Mouse (Mus musculus) embryonic facial prominence, embryonic 14.5 days (tissue): ENCODE results near the gene Zscan10. TPM values are rescaled to one million over a fixed set of nuclear protein-coding genes. Genes with fewer than 3 reads are reported as not detected.
A peak's percentile ranks its signal among the peaks of the same experiment; 100 is the strongest.

Source experiments
- ATAC-seq: fragments of 200-750 bp; cut with Nextera tagmentation; 2 replicates; pipeline ENCODE4 v1.8.0; 2017; ENCODE audit warnings: low read depth, moderate number of reproducible peaks, moderate TSS enrichment
- DNase-seq: peaks from one replicate; pipeline ENCODE4 v3.0.0-alpha.2; 2015; ENCODE audit warnings: low spot score
- H3K27ac ChIP-seq: fragments of 300-500 bp; sonication (generic); replicated peaks from 2 replicates; pipeline ENCODE4 v1.5.1; 2014; ENCODE audit warnings: low read depth, mild to moderate bottlenecking, low read length, moderate library complexity
- H3K27me3 ChIP-seq: fragments of 300-500 bp; sonication (generic); replicated peaks from 2 replicates; pipeline ENCODE4 v1.6.1; 2014; ENCODE audit warnings: low read length; ENCODE audit not compliant: control insufficient read depth, insufficient read depth
- H3K36me3 ChIP-seq: fragments of 300-500 bp; sonication (generic); 2 replicates; pipeline ENCODE4 v1.6.1; 2014; ENCODE audit warnings: low read length, mixed read lengths; ENCODE audit not compliant: control insufficient read depth, insufficient read depth
- H3K4me1 ChIP-seq: fragments of 300-500 bp; sonication (generic); 2 replicates; pipeline ENCODE4 v1.6.1; 2014; ENCODE audit warnings: antibody characterized with exemption, low read length; ENCODE audit not compliant: control insufficient read depth, insufficient read depth
- H3K4me2 ChIP-seq: fragments of 300-500 bp; sonication (generic); 2 replicates; pipeline ENCODE4 v1.6.1; 2014; ENCODE audit warnings: low read depth, mild to moderate bottlenecking, low read length, moderate library complexity, mixed read lengths
- H3K4me3 ChIP-seq: fragments of 300-500 bp; sonication (generic); 2 replicates; pipeline ENCODE4 v1.5.1; 2014; ENCODE audit warnings: low read depth, mild to moderate bottlenecking, low read length
- H3K9ac ChIP-seq: fragments of 300-500 bp; sonication (generic); 2 replicates; pipeline ENCODE4 v1.6.1; 2014; ENCODE audit warnings: low read depth, mild to moderate bottlenecking, low read length, moderate library complexity, mixed read lengths
- H3K9me3 ChIP-seq: fragments of 300-500 bp; sonication (generic); 2 replicates; pipeline ENCODE4 v1.6.1; 2016; ENCODE audit warnings: low read length; ENCODE audit not compliant: control insufficient read depth
- WGBS: fragments of 180-500 bp; shearing (Covaris S2); extraction: QIAGEN DNeasy Blood & Tissue Kit; methylation state at CpG from one replicate; pipeline ENCODE4 v1.1.7; 2014; 5-methylcytosine and 5-hydroxymethylcytosine counted together
- polyA plus RNA-seq: library from polyadenylated mRNA; unstranded; fragments of >200 nt; fragmentation: Nextera tagmentation; extraction: Ambion mirVana; gene quantifications from 2 replicates; pipeline ENCODE4 v1.2.1, GENCODE M21; 2014

The Zscan10 gene
- polyA plus RNA-seq, 1 experiment from 2014 or later = 0.14 TPM

DNA sequence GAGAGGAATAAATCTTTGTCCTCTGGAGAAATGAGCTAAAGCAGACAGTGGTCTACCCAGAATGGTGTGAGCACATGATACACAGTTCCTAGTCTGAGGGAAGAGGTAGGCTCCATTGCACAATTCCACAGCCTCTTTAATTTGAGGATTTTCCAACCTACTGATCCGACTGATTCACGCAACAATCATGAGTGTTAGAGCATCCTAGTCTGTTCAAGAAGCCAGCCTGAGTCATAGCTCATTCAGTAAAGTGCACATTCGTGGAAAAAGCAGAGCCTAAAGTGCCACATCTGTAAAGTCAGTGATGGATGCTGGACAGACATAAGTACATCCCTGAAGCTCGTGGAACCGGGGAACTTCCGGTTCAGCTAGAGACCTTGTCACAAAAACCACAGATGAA lies 50.7 kb downstream of the Zscan10 start:
- H3K9me3 ChIP-seq = no peaks in the 10 kb centered on the region

GRCm38 (mm10) chr17:23653324-23653723 lies 52.7 kb downstream of the Zscan10 start:
- Histone ChIP-seq H3K36me3 (no peaks in the 10 kb centered on the region), H3K9ac (no peak overlapping the region), H3K4me2 (no peak overlapping the region), H3K4me3 (no peak overlapping the region), H3K4me1 (no peaks in the 10 kb centered on the region), H3K27ac (no peak overlapping the region), H3K9me3 (no peaks in the 10 kb centered on the region), H3K27me3 (no peaks in the 10 kb centered on the region)
- ATAC-seq = no peak
- peak; percentile 7 for DNase-seq
- WGBS = 66% methylated on average over 2 of the region's 2 CpGs

More for the DNA sequence above, 50.7 kb downstream of the Zscan10 start:
- Histone ChIP-seq H3K4me2 (no peak overlapping the region), H3K27ac (no peak overlapping the region), H3K4me3 (no peak overlapping the region), H3K27me3 (peaks cover 8% of the 10 kb centered on the region; the same call in 1 of the 2 replicates), H3K4me1 (no peaks in the 10 kb centered on the region), H3K36me3 (no peaks in the 10 kb centered on the region), H3K9ac (no peak overlapping the region)
- DNase-seq (no peak), ATAC-seq (no peak)
- 76% methylated on average over 6 of the region's 6 CpGs for WGBS

DNA sequence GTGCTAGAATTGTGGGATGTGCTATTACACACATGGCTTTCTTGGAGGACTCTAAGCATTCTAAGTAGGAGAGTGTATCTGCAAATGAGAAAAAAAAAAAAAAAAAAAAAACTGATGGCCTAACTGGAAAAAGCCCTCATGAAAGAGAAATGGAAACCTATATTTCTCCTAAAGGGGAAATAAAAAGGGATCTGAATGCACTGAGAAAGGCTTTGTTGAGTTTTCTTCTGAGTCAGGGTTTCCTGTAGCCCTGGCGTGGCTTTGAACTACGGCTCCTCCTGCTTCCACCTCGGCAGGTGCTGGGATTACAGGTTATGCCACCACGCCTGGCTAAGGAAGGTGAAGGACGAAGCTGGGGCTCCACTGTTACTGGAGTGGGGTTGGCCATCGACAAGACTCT lies 53.3 kb downstream of the Zscan10 start:
- no peak for ATAC-seq
- H3K9ac ChIP-seq = no peak overlapping the region
- H3K27ac ChIP-seq = no peak overlapping the region
- no peaks in the 10 kb centered on the region for H3K4me1 ChIP-seq
- no peak for DNase-seq
- H3K27me3 ChIP-seq = no peaks in the 10 kb centered on the region
- H3K36me3 ChIP-seq = no peaks in the 10 kb centered on the region
- 53% methylated on average over 6 of the region's 6 CpGs for WGBS
- no peaks in the 10 kb centered on the region for H3K9me3 ChIP-seq
- no peak overlapping the region for H3K4me2 ChIP-seq
- no peak overlapping the region for H3K4me3 ChIP-seq

- Histone ChIP-seq H3K36me3 (no peaks in the 10 kb centered on the region), H3K4me2 (no peak overlapping the region), H3K4me3 (no peak overlapping the region), H3K27ac (no peak overlapping the region), H3K4me1 (no peaks in the 10 kb centered on the region), H3K9me3 (no peaks in the 10 kb centered on the region), H3K27me3 (peaks cover 1% of the 10 kb centered on the region; the same call in 1 of the 2 replicates), H3K9ac (no peak overlapping the region)
- DNase-seq (no peak), ATAC-seq (no peak)
- WGBS = 68% methylated on average over 2 of the region's 2 CpGs
Observed at GRCm38 (mm10) chr17:23654410-23654809, 53.8 kb downstream of the Zscan10 start.

GRCm38 (mm10) chr17:23658450-23658849 lies 57.8 kb downstream of the Zscan10 start:
- ATAC-seq (no peak), DNase-seq (no peak)
- Histone ChIP-seq H3K27me3 (peaks cover 40% of the 10 kb centered on the region), H3K4me2 (no peak overlapping the region), H3K9ac (no peak overlapping the region), H3K9me3 (no peaks in the 10 kb centered on the region), H3K36me3 (no peaks in the 10 kb centered on the region), H3K4me3 (no peak overlapping the region), H3K27ac (no peak overlapping the region), H3K4me1 (peaks cover 5% of the 10 kb centered on the region; the same call in 1 of the 2 replicates)
- 85% methylated on average over 3 of the region's 3 CpGs for WGBS

GRCm38 (mm10) chr17:23660117-23660875 lies 59.6 kb downstream of the Zscan10 start, which contains the start of gene Bicdl2:
Gene Bicdl2, plus strand, starts transcription at chr17:23660506.
- Histone ChIP-seq H3K9me3 (no peaks in the 10 kb centered on the region), H3K4me1 (peaks cover 11% of the 10 kb centered on the region; the same call in 1 of the 2 replicates), H3K9ac (no peak within 1 kb of the TSS; the same call in 1 of the 2 replicates), H3K4me3 (peak within 1 kb of the TSS; percentile 23), H3K27me3 (peaks cover 40% of the 10 kb centered on the region), H3K4me2 (peak within 1 kb of the TSS; percentile 36), H3K27ac (no peak within 1 kb of the TSS), H3K36me3 (no peaks in the 10 kb centered on the region)
- DNase-seq = peak; percentile 65
- 4% methylated on average over 25 of the region's 27 CpGs for whole genome bisulfite sequencing
- ATAC-seq = peak; percentile 42; the same call in 1 of the 2 replicates

Other genes starting within 250 kb of the Zscan10 start
- not detected in 2 replicates for gene Vmn2r116, start 216.3 kb upstream of the Zscan10 start, polyA plus RNA-seq
- not detected in 2 replicates for gene Vmn2r117, start 121.2 kb upstream of the Zscan10 start, polyA plus RNA-seq
- gene Zfp213, start 36.6 kb upstream of the Zscan10 start, polyA plus RNA-seq = 17.7 and 18.2 TPM in 2 replicates
- 11.6 and 11.7 TPM in 2 replicates for gene Zfp13, start 1.4 kb upstream of the Zscan10 start, polyA plus RNA-seq
- 0.90 and 1.4 TPM in 2 replicates for gene Mmp25, start 44.4 kb downstream of the Zscan10 start, polyA plus RNA-seq
- gene Bicdl2, start 59.6 kb downstream of the Zscan10 start, polyA plus RNA-seq = 3.1 and 3.9 TPM in 2 replicates
- gene Hcfc1r1, start 72.7 kb downstream of the Zscan10 start, polyA plus RNA-seq = 94.8 and 107 TPM in 2 replicates
- 35.1 and 38.1 TPM in 2 replicates for gene Thoc6, start 73.0 kb downstream of the Zscan10 start, polyA plus RNA-seq
- 23.3 and 30.7 TPM in 2 replicates for gene Tnfrsf12a, start 76.6 kb downstream of the Zscan10 start, polyA plus RNA-seq
- gene Cldn6, start 78.4 kb downstream of the Zscan10 start, polyA plus RNA-seq = 17.0 and 22.6 TPM in 2 replicates
- 14.6 and 17.9 TPM in 2 replicates for gene Cldn9, start 83.2 kb downstream of the Zscan10 start, polyA plus RNA-seq
- gene 1520401A03Rik, start 121.9 kb downstream of the Zscan10 start, polyA plus RNA-seq = 1.6 and 2.8 TPM in 2 replicates
- gene Pkmyt1, start 125.5 kb downstream of the Zscan10 start, polyA plus RNA-seq = 39.6 and 40.3 TPM in 2 replicates
- 20.9 and 22.9 TPM in 2 replicates for gene Paqr4, start 140.0 kb downstream of the Zscan10 start, polyA plus RNA-seq
- 12.9 and 21.2 TPM in 2 replicates for gene Kremen2, start 145.0 kb downstream of the Zscan10 start, polyA plus RNA-seq
- 62.9 and 74.7 TPM in 2 replicates for gene Flywch1, start 170.7 kb downstream of the Zscan10 start, polyA plus RNA-seq
- gene Flywch2, start 185.2 kb downstream of the Zscan10 start, polyA plus RNA-seq = 27.0 and 33.9 TPM in 2 replicates
- gene Srrm2, start 189.7 kb downstream of the Zscan10 start, polyA plus RNA-seq = 320 and 345 TPM in 2 replicates
- 1,099 and 1,112 TPM in 2 replicates for gene Elob, start 228.3 kb downstream of the Zscan10 start, polyA plus RNA-seq
- gene Prss33, start 235.2 kb downstream of the Zscan10 start, polyA plus RNA-seq = 0.77 and 0.88 TPM in 2 replicates
- gene Prss32, start 243.0 kb downstream of the Zscan10 start, polyA plus RNA-seq = 0.25 TPM in 1 of 2 replicates, not detected in the other
- gene Prss41, start 243.3 kb downstream of the Zscan10 start, polyA plus RNA-seq = 0.64 and 1.1 TPM in 2 replicates